13 mouse cellular contexts compared by ENCODE assay signal in genomic region chr4:83997079-83997478, GRCm38 (mm10).
"Had no signal": no experiment of that assay in that cellular context is flagged by ENCODE, and none has a peak within 500 bp of the region (broad histone marks: within the 10 kb centered on the region; RNA-seq: fewer than 3 reads in every experiment).

No protein-coding gene starts in this region.

- H3K4me1 ChIP-seq: midbrain, embryonic 13.5 days had no signal

- H3K9me3 ChIP-seq: megakaryocyte, embryonic 14.5 days; midbrain, embryonic 13.5 days; midbrain, embryonic 15.5 days; neural tube, embryonic 12.5 days had no signal

- ATAC-seq: midbrain, embryonic 13.5 days; midbrain, embryonic 15.5 days had no signal

- H3K4me3 ChIP-seq: megakaryocyte, embryonic 14.5 days; midbrain, embryonic 13.5 days; midbrain, embryonic 15.5 days; neural tube, embryonic 12.5 days had no signal

- DNase-seq: lung, adult 2 months; lung, postnatal 10 days; lung, postnatal 4 days; right cerebral cortex, postnatal 14 days; spleen, adult 18-20 months; thymus, adult 18-20 months; thymus, postnatal 14 days; thymus, postnatal 36 days had no signal

- H3K27ac ChIP-seq: liver, embryonic 14.5 days; midbrain, embryonic 13.5 days; midbrain, embryonic 15.5 days; neural tube, embryonic 12.5 days had no signal

- H3K36me3 ChIP-seq: midbrain, embryonic 13.5 days; midbrain, embryonic 15.5 days; neural tube, embryonic 12.5 days had no signal

- H3K27me3 ChIP-seq: midbrain, embryonic 13.5 days; midbrain, embryonic 15.5 days; neural tube, embryonic 12.5 days had no signal
